Mouse (Mus musculus): ENCODE measurements at regions not wholly inside any gene's neighbourhood (a gene's known extent, or its start where the extent isn't known, plus 50 kb on each side); places are given as distances from the start of the nearest gene placed in this dataset.

GRCm38 (mm10) chr8:78031811-78032210 lies 181.3 kb upstream of the Ttc29 start:
- TF ChIP-seq CTCF (conservative IDR thresholded peaks at IDR 0.05; ENCODE audit: low read length) (no peak), POU5F1 (IDR thresholded peaks at IDR 0.05; ENCODE audit: borderline replicate concordance, low read length) (no peak), NANOG (IDR thresholded peaks at IDR 0.05; ENCODE audit: borderline replicate concordance, low read length) (no peak)

Data from E14TG2a.4 (cell line).